Mouse (Mus musculus) small intestine, adult 2 months (tissue): ENCODE data around the gene Pradc1. TPM values are rescaled to one million over a fixed set of nuclear protein-coding genes. Genes with fewer than 3 reads are reported as not detected.

Experiments
- H3K27ac ChIP-seq: fragments of 200-500 bp; 2 replicates; pipeline ENCODE4 v1.5.1; 2012; ENCODE audit warnings: low read depth, low read length, control low read depth, inconsistent platforms; ENCODE audit not compliant: insufficient read depth
- H3K27me3 ChIP-seq: fragments of 200-500 bp; 2 replicates; pipeline ENCODE4 v1.6.1; 2012; ENCODE audit warnings: mild to moderate bottlenecking, moderate library complexity, low read length, inconsistent platforms; ENCODE audit not compliant: control insufficient read depth, insufficient read depth
- H3K36me3 ChIP-seq: fragments of 200-500 bp; 2 replicates; pipeline ENCODE4 v1.6.1; 2012; ENCODE audit warnings: mild to moderate bottlenecking, low read length, control low read depth, inconsistent platforms; ENCODE audit not compliant: control insufficient read depth, insufficient read depth
- H3K4me1 ChIP-seq: fragments of 200-500 bp; 2 replicates; pipeline ENCODE4 v1.6.1; 2012; ENCODE audit warnings: low read length, inconsistent platforms, mixed read lengths; ENCODE audit not compliant: control insufficient read depth, insufficient read depth, insufficient read length
- H3K4me3 ChIP-seq: fragments of 200-500 bp; 2 replicates; pipeline ENCODE4 v1.5.1; 2012; ENCODE audit warnings: low read depth, mild to moderate bottlenecking, control low read depth, inconsistent platforms, low read length, moderate library complexity
- CTCF ChIP-seq: fragments of 200-500 bp; IDR thresholded peaks from 2 replicates; pipeline ENCODE4 v1.5.1; 2012; ENCODE audit warnings: low read depth, mild to moderate bottlenecking, control low read depth, inconsistent platforms, low read length, moderate library complexity, mixed read lengths; ENCODE audit not compliant: insufficient replicate concordance, insufficient read length; ENCODE audit errors: extremely low read depth
- POLR2A ChIP-seq: fragments of 200-500 bp; IDR thresholded peaks from 2 replicates; pipeline ENCODE4 v1.6.1; 2012; ENCODE audit warnings: low read depth, mild to moderate bottlenecking, control low read depth, inconsistent platforms, low read length, moderate library complexity
- WGBS: fragments of 180-500 bp; shearing (Covaris S2); methylation state at CpG from one replicate; pipeline ENCODE4 v1.1.7; 2018; 5-methylcytosine and 5-hydroxymethylcytosine counted together
- polyA plus RNA-seq: library from polyadenylated mRNA; depleted of rRNA; stranded (reverse); fragments of >200 nt; gene quantifications from 2 replicates; pipeline ENCODE4 v1.2.3, GENCODE M21; 2012

Gene Pradc1
- polyA plus RNA-seq, 1 experiment: 15.9 TPM

GRCm38 (mm10) chr6:85436631-85437030 lies 15.1 kb downstream of the Pradc1 start:
- H3K4me1 ChIP-seq: peaks cover 5% of the 10 kb centered on the region
- peaks cover 10% of the 10 kb centered on the region for H3K36me3 ChIP-seq
- TF ChIP-seq POLR2A (no peak), CTCF (no peak)
- no peaks in the 10 kb centered on the region for H3K27me3 ChIP-seq
- no peak overlapping the region for H3K27ac ChIP-seq
- no peak overlapping the region for H3K4me3 ChIP-seq
- WGBS: 83% methylated on average over 6 of the region's 6 CpGs

DNA sequence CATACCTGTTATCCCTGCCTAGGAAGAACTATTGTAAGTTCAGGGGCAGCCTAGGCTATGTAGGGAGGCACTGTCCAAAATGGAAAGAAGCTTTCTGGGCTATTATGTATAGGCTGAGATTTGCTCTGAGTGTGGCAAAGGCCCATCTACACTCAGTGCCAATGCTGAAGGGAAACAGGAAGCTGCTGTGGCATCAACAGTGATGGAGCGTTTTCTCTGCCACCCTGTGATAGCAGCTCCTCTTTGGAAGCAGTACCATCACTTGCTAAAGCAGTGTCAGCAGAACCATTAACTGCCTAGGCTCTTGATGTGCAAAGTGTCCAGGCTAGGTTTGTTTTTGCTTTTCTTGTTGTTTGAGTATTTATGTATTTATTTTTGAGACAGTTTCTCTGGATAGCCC lies 15.6 kb downstream of the Pradc1 start:
- Histone ChIP-seq H3K27me3 (no peaks in the 10 kb centered on the region), H3K4me3 (no peak overlapping the region), H3K4me1 (peaks cover 8% of the 10 kb centered on the region), H3K36me3 (peaks cover 7% of the 10 kb centered on the region), H3K27ac (no peak overlapping the region)
- 63% methylated on average over 1 of the region's 1 CpGs for whole genome bisulfite sequencing
- TF ChIP-seq CTCF (no peak), POLR2A (no peak)

GRCm38 (mm10) chr6:85433865-85434264 lies 17.9 kb downstream of the Pradc1 start:
- Histone ChIP-seq H3K4me1 (peaks cover 8% of the 10 kb centered on the region), H3K27me3 (no peaks in the 10 kb centered on the region), H3K4me3 (no peak overlapping the region), H3K36me3 (no peaks in the 10 kb centered on the region), H3K27ac (no peak overlapping the region)
- WGBS: 72% methylated on average over 5 of the region's 5 CpGs
- TF ChIP-seq POLR2A (no peak), CTCF (no peak)

GRCm38 (mm10) chr6:85431842-85432431 lies 19.8 kb downstream of the Pradc1 start, which contains the start of gene Smyd5:
TSS of gene Smyd5 (plus strand) at chr6:85431989.
- H3K4me3 ChIP-seq: peak within 1 kb of the TSS; percentile 97
- H3K36me3 ChIP-seq: no peaks in the 10 kb centered on the region
- H3K27ac ChIP-seq: no peak within 1 kb of the TSS
- TF ChIP-seq POLR2A (no peak), CTCF (no peak)
- WGBS: under 1% methylated on average over 39 of the region's 39 CpGs
- H3K4me1 ChIP-seq: peaks cover 8% of the 10 kb centered on the region
- H3K27me3 ChIP-seq: no peaks in the 10 kb centered on the region

GRCm38 (mm10) chr6:85431274-85431841 lies 20.4 kb downstream of the Pradc1 start:
- Histone ChIP-seq H3K27ac (no peak overlapping the region), H3K36me3 (no peaks in the 10 kb centered on the region), H3K27me3 (no peaks in the 10 kb centered on the region), H3K4me1 (peaks cover 8% of the 10 kb centered on the region), H3K4me3 (peak overlapping the region; percentile 97)
- no peak for TF ChIP-seq POLR2A
- no peak for TF ChIP-seq CTCF
- 48% methylated on average over 8 of the region's 8 CpGs for WGBS

DNA sequence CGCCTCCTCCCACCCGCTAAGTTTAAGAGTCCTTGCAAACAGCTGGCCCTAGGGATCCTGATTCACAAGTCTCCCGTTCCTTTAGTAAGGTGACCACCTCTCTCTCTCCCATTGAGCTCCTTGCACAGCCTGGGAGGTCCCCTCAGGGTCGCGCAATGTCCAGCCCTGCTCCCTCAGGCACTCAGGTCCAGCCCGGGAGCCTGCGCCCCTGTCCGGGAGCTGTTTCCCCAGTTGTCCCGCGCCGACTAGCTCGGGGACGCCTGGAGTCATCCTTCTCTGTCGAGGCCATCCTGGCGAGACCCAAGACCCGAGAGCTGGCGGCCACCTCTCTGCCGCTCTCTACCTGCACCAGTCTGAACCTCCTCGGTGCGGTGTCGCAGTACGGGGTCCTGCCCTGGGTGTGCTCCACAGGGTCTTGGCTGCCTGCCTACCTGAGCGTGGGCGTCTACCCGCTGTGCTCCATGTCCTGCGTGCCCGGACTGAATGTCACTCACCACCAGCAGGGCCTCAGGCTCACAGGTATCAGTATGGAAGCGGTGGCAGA lies 27.9 kb downstream of the Pradc1 start, which contains the start of gene Noto:
TSS of gene Noto (plus strand) at position 51 of the 544 bp plus-strand sequence.
- Histone ChIP-seq H3K27ac (no peak within 1 kb of the TSS), H3K4me1 (no peaks in the 10 kb centered on the region), H3K4me3 (no peak within 1 kb of the TSS), H3K27me3 (0 out of 2 replicates have a peak, but pooled peaks cover 6% of the 10 kb centered on the region), H3K36me3 (no peaks in the 10 kb centered on the region)
- WGBS: 32% methylated on average over 28 of the region's 28 CpGs
- no peak for TF ChIP-seq CTCF
- no peak for TF ChIP-seq POLR2A

DNA sequence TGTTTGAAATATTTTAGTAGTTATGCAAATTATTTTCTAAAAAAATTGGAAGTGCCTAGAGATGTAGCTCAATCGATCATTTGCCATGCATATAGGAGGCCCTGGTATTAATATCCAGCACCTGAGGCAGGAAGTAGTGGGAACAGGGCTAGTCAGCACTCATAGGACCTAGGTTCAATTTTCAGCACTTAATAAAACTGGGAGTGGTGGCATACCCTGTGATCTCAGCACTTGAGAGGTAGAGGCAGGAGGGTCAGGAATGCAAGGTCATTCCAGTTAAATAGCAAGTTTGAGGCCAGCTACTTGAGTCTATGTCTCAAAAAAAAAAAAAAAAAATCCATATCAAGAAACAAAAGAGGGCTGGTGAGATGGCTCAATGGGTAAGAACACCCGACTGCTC lies 32.6 kb downstream of the Pradc1 start:
- Histone ChIP-seq H3K27ac (no peak overlapping the region), H3K36me3 (no peaks in the 10 kb centered on the region), H3K4me1 (no peaks in the 10 kb centered on the region), H3K27me3 (0 out of 2 replicates have a peak, but pooled peaks cover 6% of the 10 kb centered on the region), H3K4me3 (no peak overlapping the region)
- WGBS: 66% methylated on average over 2 of the region's 2 CpGs
- TF ChIP-seq POLR2A (no peak), CTCF (no peak)
